24 mouse cellular contexts compared by ENCODE assay signal in genomic region chr7:130629999-130630398, GRCm38 (mm10). TPM values are rescaled to one million over a fixed set of nuclear protein-coding genes. Genes with fewer than 3 reads are reported as not detected.
DNase-seq lines count a peak whose midpoint lies in the region; ATAC-seq and TF ChIP-seq lines count a peak whose summit lies in the region.
"Had no signal": no experiment of that assay in that cellular context is flagged by ENCODE, and none has a peak within 500 bp of the region (broad histone marks: within the 10 kb centered on the region; RNA-seq: fewer than 3 reads in every experiment).

No protein-coding gene starts in this region.

- H3K79me2 ChIP-seq in CH12.LX (replicated peaks; ENCODE audit: control insufficient read depth, extremely low read depth, insufficient read depth, poor library complexity, severe bottlenecking) (no peaks in the 10 kb centered on the region), MEL (ENCODE audit: control insufficient read depth, insufficient read depth, low read length, poor library complexity) (no peaks in the 10 kb centered on the region)

- no peak for DNase-seq in gastrocnemius, adult 2 months
- no peak for DNase-seq in gastrocnemius, adult 8-10 months (ENCODE audit: low spot score in 2 of 2)
- no peak for DNase-seq in CH12.LX (ENCODE audit: extremely low read depth)
- no peak for DNase-seq in ES-E14 (ENCODE audit: low read depth, low spot score)
- no peak for DNase-seq in MEL (ENCODE audit: low read depth, low spot score)
- DNase-seq in layer of hippocampus, postnatal 10 days (ENCODE audit: low spot score in 2 of 2) = no peak
- DNase-seq: adrenal gland, adult 2 months; adrenal gland, adult 8-10 months; adrenal gland, postnatal 10 days; adrenal gland, postnatal 14 days; adrenal gland, postnatal 25 days; adrenal gland, postnatal 36 days; B cell, adult 2 months; cerebellum, adult 11 months; cerebellum, adult 11-12 months; cerebellum, adult 18-20 months; cerebellum, adult 2 months; cerebellum, adult 8-10 months had no signal

- ATAC-seq in intestine, embryonic 16.5 days = no peak
- ATAC-seq in midbrain, embryonic 16.5 days = no peak
- ATAC-seq: activated CD4-positive, CD25-positive, alpha-beta regulatory T cell, adult 4 months; CD4-positive, CD25-positive, alpha-beta regulatory T cell, adult 4 months; Patski had no signal

- H3K9me3 ChIP-seq in CH12.LX (replicated peaks; ENCODE audit: low read length) = no peaks in the 10 kb centered on the region
- H3K9me3 ChIP-seq in ES-E14 (ENCODE audit: control insufficient read depth, insufficient read depth, low read depth, low read length) = no peaks in the 10 kb centered on the region
- no peaks in the 10 kb centered on the region for H3K9me3 ChIP-seq in MEL (replicated peaks; ENCODE audit: insufficient read depth, low read length)
- H3K9me3 ChIP-seq in intestine, embryonic 16.5 days (ENCODE audit: control insufficient read depth, low read length) = no peaks in the 10 kb centered on the region
- no peaks in the 10 kb centered on the region for H3K9me3 ChIP-seq in midbrain, embryonic 16.5 days (replicated peaks; ENCODE audit: control insufficient read depth, low read length, poor library complexity, severe bottlenecking)

- H3K9ac ChIP-seq in CH12.LX (ENCODE audit: insufficient read depth, low read depth) (no peak overlapping the region), ES-E14 (ENCODE audit: insufficient read depth, low read depth, low read length, poor library complexity, severe bottlenecking) (no peak overlapping the region), MEL (ENCODE audit: control insufficient read depth, low read depth, low read length, poor library complexity, severe bottlenecking) (no peak overlapping the region)
- H3K9ac ChIP-seq in intestine, embryonic 16.5 days (ENCODE audit: low read depth, low read length) = no peak overlapping the region
- H3K9ac ChIP-seq in midbrain, embryonic 16.5 days (ENCODE audit: low read depth, low read length) = no peak overlapping the region

- in situ Hi-C loops in CH12.LX (cut with MboI; ENCODE audit: low pct_ligation_motif_present, low pct_unique_long_range_greater_than_20kb, low sequenced_read_pairs) = no loop called here
- in situ Hi-C loops in ES-E14 (cut with MboI; ENCODE audit: low sequenced_read_pairs in 2 of 2, unreplicated experiment in 2 of 2) = no loop called here

- no peak for TF ChIP-seq POLR2A in CH12.LX (IDR thresholded peaks at IDR 0.05; ENCODE audit: low read depth, low read length)
- no peak for TF ChIP-seq POLR2A in MEL (IDR thresholded peaks at IDR 0.05; ENCODE audit: control insufficient read depth in 1 of 2, insufficient read depth in 1 of 2, low read depth in 1 of 2, low read length in 2 of 2, poor library complexity in 1 of 2)

- H3K4me1 ChIP-seq in CH12.LX (ENCODE audit: control insufficient read depth in 1 of 2, insufficient read depth in 2 of 2) = no peaks in the 10 kb centered on the region
- H3K4me1 ChIP-seq in ES-E14 (ENCODE audit: control insufficient read depth in 2 of 2, insufficient read depth in 2 of 2, low read length in 2 of 2, poor library complexity in 1 of 2) = peaks cover 3 to 4% of the 10 kb centered on the region in 2 experiments; a peak in 2 of 4 replicates
- H3K4me1 ChIP-seq in MEL (ENCODE audit: control insufficient read depth in 1 of 2, insufficient read depth in 2 of 2, low read length in 2 of 2) = peaks cover 7 to 16% of the 10 kb centered on the region in 2 experiments
- H3K4me1 ChIP-seq in intestine, embryonic 16.5 days (ENCODE audit: control insufficient read depth, insufficient read depth, low read length) = peaks cover 12% of the 10 kb centered on the region
- 0 out of 2 replicates have a peak, but pooled peaks cover 3% of the 10 kb centered on the region for H3K4me1 ChIP-seq in midbrain, embryonic 16.5 days (ENCODE audit: control insufficient read depth, insufficient read depth, low read length)

- dilution Hi-C loops in CH12.LX (cut with MboI; ENCODE audit: extremely low pct_ligation_motif_present, extremely low pct_unique_long_range_greater_than_20kb, low sequenced_read_pairs) = no loop called here

- TF ChIP-seq CTCF in gastrocnemius, adult 2 months (IDR thresholded peaks at IDR 0.05) = no peak
- no peak for TF ChIP-seq CTCF in CH12.LX (conservative IDR thresholded peaks at IDR 0.05 in 1 of 2, IDR thresholded peaks at IDR 0.05 in 1 of 2; ENCODE audit: low read depth in 2 of 2, low read length in 2 of 2)
- no peak for TF ChIP-seq CTCF in MEL (IDR thresholded peaks at IDR 0.05 in 2 of 3, conservative IDR thresholded peaks at IDR 0.05 in 1 of 3; ENCODE audit: control insufficient read depth in 1 of 3, insufficient read depth in 1 of 3, low read depth in 2 of 3, low read length in 3 of 3, poor library complexity in 1 of 3, severe bottlenecking in 1 of 3)

- intact Hi-C loops in gastrocnemius, adult 2 months (cut with DNase I) = no loop called here

- H3K27ac ChIP-seq in gastrocnemius, adult 2 months = peak overlapping the region; percentile 10; the same call in 1 of the 2 replicates
- H3K27ac ChIP-seq in CH12.LX (ENCODE audit: insufficient read depth, low read depth) = no peak overlapping the region
- no peak overlapping the region for H3K27ac ChIP-seq in ES-E14 (ENCODE audit: insufficient read depth, low read depth, low read length, poor library complexity, severe bottlenecking)
- no peak overlapping the region for H3K27ac ChIP-seq in MEL (ENCODE audit: control insufficient read depth, low read depth, low read length)
- H3K27ac ChIP-seq in intestine, embryonic 16.5 days (ENCODE audit: low read length) = no peak overlapping the region
- no peak overlapping the region for H3K27ac ChIP-seq in midbrain, embryonic 16.5 days (ENCODE audit: low read length)

- H3K4me3 ChIP-seq in gastrocnemius, adult 2 months = no peak overlapping the region
- no peak overlapping the region for H3K4me3 ChIP-seq in CH12.LX (replicated peaks in 1 of 3; ENCODE audit: low read depth in 2 of 3, low read length in 2 of 3, poor library complexity in 1 of 3)
- no peak overlapping the region for H3K4me3 ChIP-seq in ES-E14 (ENCODE audit: insufficient read depth in 1 of 2, low read depth in 1 of 2, low read length in 2 of 2, poor library complexity in 1 of 2, severe bottlenecking in 1 of 2)
- H3K4me3 ChIP-seq in MEL (ENCODE audit: control insufficient read depth in 1 of 2, insufficient read depth in 1 of 2, low read depth in 2 of 2, low read length in 2 of 2) = no peak overlapping the region
- H3K4me3 ChIP-seq in intestine, embryonic 16.5 days (ENCODE audit: low read length) = no peak overlapping the region
- H3K4me3 ChIP-seq in midbrain, embryonic 16.5 days (ENCODE audit: low read depth, low read length) = no peak overlapping the region

- 85% methylated on average over 7 of the region's 7 CpGs for WGBS in intestine, embryonic 16.5 days
- 95% methylated on average over 7 of the region's 7 CpGs for WGBS in midbrain, embryonic 16.5 days

- peaks cover 83% of the 10 kb centered on the region for H3K27me3 ChIP-seq in CH12.LX (replicated peaks)
- H3K27me3 ChIP-seq in MEL (ENCODE audit: control insufficient read depth in 1 of 2, insufficient read depth in 2 of 2, low read length in 2 of 2) = peaks cover 0 to 1% of the 10 kb centered on the region in 2 experiments; a peak in 3 of 4 replicates
- no peaks in the 10 kb centered on the region for H3K27me3 ChIP-seq in intestine, embryonic 16.5 days (replicated peaks; ENCODE audit: control insufficient read depth, insufficient read depth, low read length)
- H3K27me3 ChIP-seq in midbrain, embryonic 16.5 days (ENCODE audit: control insufficient read depth, insufficient read depth, low read depth, low read length) = no peaks in the 10 kb centered on the region
- H3K27me3 ChIP-seq: Patski had no signal

- H3K4me2 ChIP-seq in CH12.LX (ENCODE audit: insufficient read depth, low read depth, poor library complexity, severe bottlenecking) = no peak overlapping the region
- H3K4me2 ChIP-seq in intestine, embryonic 16.5 days (ENCODE audit: low read depth, low read length) = no peak overlapping the region
- no peak overlapping the region for H3K4me2 ChIP-seq in midbrain, embryonic 16.5 days (ENCODE audit: low read length)

- H3K36me3 ChIP-seq in CH12.LX (replicated peaks in 1 of 2; ENCODE audit: control insufficient read depth in 1 of 2, insufficient read depth in 1 of 2, low read length in 1 of 2) (no peaks in the 10 kb centered on the region), ES-E14 (ENCODE audit: control insufficient read depth, insufficient read depth, low read length, poor library complexity, severe bottlenecking) (no peaks in the 10 kb centered on the region), MEL (ENCODE audit: control insufficient read depth in 1 of 2, insufficient read depth in 2 of 2, low read length in 2 of 2) (peaks cover 0 to 13% of the 10 kb centered on the region in 2 experiments; a peak in 2 of 4 replicates)
- H3K36me3 ChIP-seq in intestine, embryonic 16.5 days (ENCODE audit: control insufficient read depth, insufficient read depth, low read length) = no peaks in the 10 kb centered on the region
- no peaks in the 10 kb centered on the region for H3K36me3 ChIP-seq in midbrain, embryonic 16.5 days (ENCODE audit: control insufficient read depth, insufficient read depth, low read length)
- H3K36me3 ChIP-seq: G1E had no signal

- no peak for TF ChIP-seq EP300 in CH12.LX (IDR thresholded peaks at IDR 0.05; ENCODE audit: low read length)
- TF ChIP-seq EP300 in MEL (IDR thresholded peaks at IDR 0.05; ENCODE audit: low read depth in 1 of 2, low read length in 2 of 2) = no peak

- TF ChIP-seq RAD21 in CH12.LX (IDR thresholded peaks at IDR 0.05; ENCODE audit: low read depth, low read length) = no peak
- TF ChIP-seq RAD21 in MEL (IDR thresholded peaks at IDR 0.05; ENCODE audit: low read depth, low read length) = no peak

RNA-seq across cellular contexts. Expression of gene Tacc2, which starts 52.8 kb away (rescaled TPM):
- total RNA-seq in gastrocnemius, adult 2 months (2021) = 100 to 1,000 TPM; 515 to 576 TPM
- 100 to 1,000 TPM; 458 to 672 (median 534) TPM for total RNA-seq in gastrocnemius, adult 8-10 months (2022)
- total RNA-seq in CH12.LX (2012; rRNA removed) = 0.13 and 0.17 TPM in 2 replicates
- total RNA-seq in CH12.LX (2014; rRNA removed) = not detected in 2 replicates
- polyA plus RNA-seq in CH12.LX (2012; ENCODE audit: insufficient read length, low read depth) = 0.14 and 0.41 TPM in 2 replicates
- 23.2 and 29.1 TPM in 2 replicates for total RNA-seq in ES-E14 (2012; rRNA removed)
- 3.5 and 5.3 TPM in 2 replicates for total RNA-seq in MEL (2012; rRNA removed)
- polyA plus RNA-seq in MEL (2012; ENCODE audit: insufficient read depth in 1 of 2, insufficient read length in 2 of 2, low read depth in 1 of 2, low replicate concordance in 2 of 2, missing spikeins in 1 of 2) = 10 to 100 TPM in 1 of 2 experiments, not detected in 1; 21.5 TPM
- 27.4 and 30.0 TPM in 2 replicates for polyA plus RNA-seq in intestine, embryonic 16.5 days (2015; fragmentation: Nextera tagmentation; extraction: Ambion mirVana)
- 10 to 100 TPM; 91.9 to 95.2 TPM for total RNA-seq in layer of hippocampus, postnatal 10 days (2021)
- 61.1 and 66.3 TPM in 2 replicates for polyA plus RNA-seq in midbrain, embryonic 16.5 days (2015; fragmentation: Nextera tagmentation; extraction: Ambion mirVana)
- polyA plus RNA-seq: G1E had no signal

RNA-seq across cellular contexts. Expression of gene Nsmce4a, which starts 57.1 kb away (rescaled TPM):
- total RNA-seq in gastrocnemius, adult 2 months (2021) = 10 to 100 TPM; 28.6 to 33.8 TPM
- 10 to 100 TPM; 29.8 to 34.9 (median 31.1) TPM for total RNA-seq in gastrocnemius, adult 8-10 months (2022)
- 67.6 and 81.5 TPM in 2 replicates for total RNA-seq in CH12.LX (2012; rRNA removed)
- 208 and 255 TPM in 2 replicates for total RNA-seq in CH12.LX (2014; rRNA removed)
- 97.9 and 98.4 TPM in 2 replicates for polyA plus RNA-seq in CH12.LX (2012; ENCODE audit: insufficient read length, low read depth)
- total RNA-seq in ES-E14 (2012; rRNA removed) = 72.0 and 90.9 TPM in 2 replicates
- 124 and 134 TPM in 2 replicates for total RNA-seq in MEL (2012; rRNA removed)
- 100 to 1,000 TPM; 117 to 129 TPM for polyA plus RNA-seq in MEL (2012; ENCODE audit: insufficient read depth in 1 of 2, insufficient read length in 2 of 2, low read depth in 1 of 2, low replicate concordance in 2 of 2, missing spikeins in 1 of 2)
- polyA plus RNA-seq in intestine, embryonic 16.5 days (2015; fragmentation: Nextera tagmentation; extraction: Ambion mirVana) = 86.1 and 108 TPM in 2 replicates
- 10 to 100 TPM; 34.4 to 36.9 TPM for total RNA-seq in layer of hippocampus, postnatal 10 days (2021)
- 70.3 and 73.2 TPM in 2 replicates for polyA plus RNA-seq in midbrain, embryonic 16.5 days (2015; fragmentation: Nextera tagmentation; extraction: Ambion mirVana)

Comparison
In these comparisons a context has a peak if more than half of its experiments do, and no peak if none do; other contexts are left out.
1. RNA of gene Tacc2, which starts 52.8 kb away (total RNA-seq): 458 to 672 TPM in gastrocnemius, adult 8-10 months and 515 to 576 TPM in gastrocnemius, adult 2 months; 91.9 to 95.2 TPM in layer of hippocampus, postnatal 10 days, 23.2 to 29.1 TPM in ES-E14, 3.5 to 5.3 TPM in MEL and 0.13 to 0.17 TPM in CH12.LX; every median in the first group is over 4 times any median in the second.